Mouse (Mus musculus) kidney, adult 2 months (tissue): ENCODE data around the gene Golph3.

Experiments used
- CTCF ChIP-seq: fragments of 200-500 bp; conservative IDR thresholded peaks from 2 replicates; pipeline ENCODE4 v1.5.1; 2011; ENCODE audit warnings: low read depth, mild to moderate bottlenecking, control low read depth, low read length, moderate library complexity, mixed read lengths; ENCODE audit not compliant: insufficient read depth, insufficient read length
- POLR2A ChIP-seq: fragments of 200-500 bp; IDR thresholded peaks from one replicate; pipeline ENCODE4 v1.6.1; 2011; ENCODE audit warnings: low read depth, low read length, control low read depth

GRCm38 (mm10) chr15:12384679-12385078 lies 63.4 kb downstream of the Golph3 start:
- no peak for TF ChIP-seq CTCF
- TF ChIP-seq POLR2A = no peak
